21 mouse cellular contexts compared by ENCODE assay signal in genomic region chr6:4971229-4971628, GRCm38 (mm10).
DNase-seq lines count a peak whose midpoint lies in the region; ATAC-seq and TF ChIP-seq lines count a peak whose summit lies in the region.
"Had no signal": no experiment of that assay in that cellular context is flagged by ENCODE, and none has a peak within 500 bp of the region (broad histone marks: within the 10 kb centered on the region; RNA-seq: fewer than 3 reads in every experiment).

No protein-coding gene starts in this region.

- 82% methylated on average over 9 of the region's 9 CpGs for WGBS in forebrain, embryonic 14.5 days
- 91% methylated on average over 9 of the region's 9 CpGs for WGBS in forebrain, embryonic 11.5 days
- WGBS in lung, postnatal 0 days: 66% methylated on average over 9 of the region's 9 CpGs
- WGBS in heart, embryonic 16.5 days: 53% methylated on average over 9 of the region's 9 CpGs

- no peaks in the 10 kb centered on the region for H3K36me3 ChIP-seq in forebrain, embryonic 14.5 days (ENCODE audit: control insufficient read depth, insufficient read depth, low read length)
- no peaks in the 10 kb centered on the region for H3K36me3 ChIP-seq in forebrain, embryonic 11.5 days (ENCODE audit: control insufficient read depth, insufficient read depth, low read length)
- H3K36me3 ChIP-seq in lung, postnatal 0 days (ENCODE audit: insufficient read depth, low read length): no peaks in the 10 kb centered on the region
- no peaks in the 10 kb centered on the region for H3K36me3 ChIP-seq in heart, embryonic 16.5 days (ENCODE audit: control insufficient read depth, insufficient read depth)
- H3K36me3 ChIP-seq: embryonic facial prominence, embryonic 15.5 days; hindbrain, embryonic 15.5 days; limb, embryonic 13.5 days; liver, embryonic 15.5 days; midbrain, embryonic 13.5 days; neural tube, embryonic 15.5 days had no signal

- no peak overlapping the region for H3K9ac ChIP-seq in forebrain, embryonic 14.5 days (ENCODE audit: low read length)
- no peak overlapping the region for H3K9ac ChIP-seq in forebrain, embryonic 11.5 days (ENCODE audit: low read length)
- H3K9ac ChIP-seq in lung, postnatal 0 days (replicated peaks; ENCODE audit: low read depth): no peak overlapping the region
- H3K9ac ChIP-seq in heart, embryonic 16.5 days (ENCODE audit: low read length): no peak overlapping the region
- H3K9ac ChIP-seq: embryonic facial prominence, embryonic 15.5 days; forebrain, embryonic 13.5 days; hindbrain, embryonic 15.5 days; limb, embryonic 13.5 days; liver, embryonic 15.5 days; midbrain, embryonic 13.5 days; neural tube, embryonic 15.5 days had no signal

- no peak overlapping the region for H3K4me2 ChIP-seq in forebrain, embryonic 14.5 days (ENCODE audit: low read length)
- no peak overlapping the region for H3K4me2 ChIP-seq in forebrain, embryonic 11.5 days (ENCODE audit: low read depth, low read length, severe bottlenecking)
- no peak overlapping the region for H3K4me2 ChIP-seq in lung, postnatal 0 days (replicated peaks; ENCODE audit: low read depth, low read length)
- H3K4me2 ChIP-seq in heart, embryonic 16.5 days (ENCODE audit: low read depth, low read length): peak overlapping the region; percentile 18
- H3K4me2 ChIP-seq: embryonic facial prominence, embryonic 15.5 days; forebrain, embryonic 13.5 days; hindbrain, embryonic 15.5 days; limb, embryonic 13.5 days; liver, embryonic 15.5 days; midbrain, embryonic 13.5 days; neural tube, embryonic 15.5 days had no signal

- TF ChIP-seq EP300 in lung, postnatal 0 days (IDR thresholded peaks at IDR 0.05): no peak

- no peak for TF ChIP-seq CTCF in lung, postnatal 0 days (IDR thresholded peaks at IDR 0.05)

- ATAC-seq in forebrain, embryonic 14.5 days: 0 out of 2 replicates have a peak, but pooled peaks have one; percentile 46
- no peak for ATAC-seq in forebrain, embryonic 11.5 days (replicated peaks; ENCODE audit: low FRiP score)
- no peak for ATAC-seq in lung, postnatal 0 days
- no peak for ATAC-seq in heart, embryonic 16.5 days (replicated peaks; ENCODE audit: extremely low read depth, insufficient read depth, low FRiP score)
- ATAC-seq: forebrain, embryonic 13.5 days; intestine, postnatal 0 days; midbrain, embryonic 13.5 days had no signal

- no peaks in the 10 kb centered on the region for H3K9me3 ChIP-seq in forebrain, embryonic 14.5 days (replicated peaks; ENCODE audit: control insufficient read depth, low read length)
- H3K9me3 ChIP-seq in forebrain, embryonic 11.5 days (ENCODE audit: control insufficient read depth, low read length): no peaks in the 10 kb centered on the region
- no peaks in the 10 kb centered on the region for H3K9me3 ChIP-seq in lung, postnatal 0 days (ENCODE audit: low read length)
- no peaks in the 10 kb centered on the region for H3K9me3 ChIP-seq in heart, embryonic 16.5 days (replicated peaks; ENCODE audit: control insufficient read depth, low read length)
- H3K9me3 ChIP-seq: embryonic facial prominence, embryonic 15.5 days; hindbrain, embryonic 15.5 days; limb, embryonic 13.5 days; liver, embryonic 15.5 days; midbrain, embryonic 13.5 days; neural tube, embryonic 15.5 days had no signal

- no peak overlapping the region for H3K4me3 ChIP-seq in forebrain, embryonic 14.5 days (ENCODE audit: low read depth, low read length)
- H3K4me3 ChIP-seq in forebrain, embryonic 11.5 days (ENCODE audit: low read depth, low read length): no peak overlapping the region
- H3K4me3 ChIP-seq in lung, postnatal 0 days (ENCODE audit: low read depth, low read length): no peak overlapping the region
- H3K4me3 ChIP-seq in heart, embryonic 16.5 days (ENCODE audit: low read length): no peak overlapping the region
- H3K4me3 ChIP-seq: embryonic facial prominence, embryonic 15.5 days; forebrain, embryonic 13.5 days; gastrocnemius, adult 2 months; hindbrain, embryonic 15.5 days; limb, embryonic 13.5 days; liver, embryonic 15.5 days; midbrain, embryonic 13.5 days; myocyte; neural tube, embryonic 15.5 days had no signal

- H3K27ac ChIP-seq in forebrain, embryonic 14.5 days (ENCODE audit: low read depth, low read length): no peak overlapping the region
- no peak overlapping the region for H3K27ac ChIP-seq in forebrain, embryonic 11.5 days (ENCODE audit: low read depth, low read length)
- no peak overlapping the region for H3K27ac ChIP-seq in lung, postnatal 0 days (ENCODE audit: low read length)
- no peak overlapping the region for H3K27ac ChIP-seq in heart, embryonic 16.5 days (ENCODE audit: low read length)
- H3K27ac ChIP-seq: forebrain, embryonic 13.5 days; gastrocnemius, adult 2 months; hindbrain, embryonic 15.5 days; kidney, postnatal 0 days; liver, embryonic 15.5 days; midbrain, embryonic 13.5 days; neural tube, embryonic 15.5 days had no signal

- H3K27me3 ChIP-seq in forebrain, embryonic 14.5 days (replicated peaks; ENCODE audit: control insufficient read depth, insufficient read depth, low read length): no peaks in the 10 kb centered on the region
- H3K27me3 ChIP-seq in forebrain, embryonic 11.5 days (ENCODE audit: control insufficient read depth, insufficient read depth, low read length): no peaks in the 10 kb centered on the region
- no peaks in the 10 kb centered on the region for H3K27me3 ChIP-seq in lung, postnatal 0 days (replicated peaks; ENCODE audit: insufficient read depth, low read length)
- H3K27me3 ChIP-seq in heart, embryonic 16.5 days (ENCODE audit: control insufficient read depth, insufficient read depth, low read length): no peaks in the 10 kb centered on the region
- H3K27me3 ChIP-seq: embryonic facial prominence, embryonic 15.5 days; forebrain, embryonic 13.5 days; hindbrain, embryonic 15.5 days; limb, embryonic 13.5 days; liver, embryonic 15.5 days; midbrain, embryonic 13.5 days; neural tube, embryonic 15.5 days had no signal

- H3K4me1 ChIP-seq in forebrain, embryonic 14.5 days (ENCODE audit: control insufficient read depth, insufficient read depth, low read length): peaks cover 2% of the 10 kb centered on the region; the same call in 1 of the 2 replicates
- no peaks in the 10 kb centered on the region for H3K4me1 ChIP-seq in forebrain, embryonic 11.5 days (replicated peaks; ENCODE audit: control insufficient read depth, insufficient read depth, low read length)
- H3K4me1 ChIP-seq in lung, postnatal 0 days (ENCODE audit: insufficient read depth, low read depth, low read length): no peaks in the 10 kb centered on the region
- H3K4me1 ChIP-seq in heart, embryonic 16.5 days (ENCODE audit: control insufficient read depth, insufficient read depth, low read length): peaks cover 4% of the 10 kb centered on the region; the same call in 1 of the 2 replicates
- H3K4me1 ChIP-seq: liver, embryonic 15.5 days; midbrain, embryonic 13.5 days had no signal

- peak; percentile 16 for DNase-seq in forebrain, embryonic 14.5 days (ENCODE audit: low spot score)
- no peak for DNase-seq in forebrain, embryonic 11.5 days (ENCODE audit: low spot score)
- DNase-seq in lung, postnatal 10 days: peak; percentile 60
- no peak for DNase-seq in lung, postnatal 0 days (ENCODE audit: low spot score)
- no peak for DNase-seq in right cerebral cortex, postnatal 14 days
- no peak for DNase-seq in ovary, postnatal 10 days (ENCODE audit: low spot score)
- no peak for DNase-seq in frontal cortex, adult 2 months (ENCODE audit: extremely low spot score in 1 of 2, low spot score in 1 of 2)
- DNase-seq: adrenal gland, postnatal 10 days; gastrocnemius, adult 2 months; layer of hippocampus, adult 9-11 months had no signal

Comparison
In these comparisons a context has a peak if more than half of its experiments do, and no peak if none do; other contexts are left out.
1. DNase-seq: peak in forebrain, embryonic 14.5 days (single experiment) and lung, postnatal 10 days (single experiment); none in forebrain, embryonic 11.5 days (single experiment), lung, postnatal 0 days (single experiment), right cerebral cortex, postnatal 14 days (single experiment), ovary, postnatal 10 days (single experiment) and frontal cortex, adult 2 months (0 of 2).